Mouse (Mus musculus): Measurements from ENCODE around the gene Olfr1254. TPM values are rescaled to one million over a fixed set of nuclear protein-coding genes. Genes with fewer than 3 reads are reported as not detected.

Olfr1254 gene
- not detected in 2 replicates for polyA plus RNA-seq (2014; fragmentation: Nextera tagmentation; extraction: Ambion mirVana)

GRCm38 (mm10) chr2:89793519-89793918 is at the start of gene Olfr1254:
Gene Olfr1254, minus strand, starts transcription at chr2:89793619.
- no peak for DNase-seq (ENCODE audit: low spot score)
- no peak for ATAC-seq (replicated peaks; ENCODE audit: low FRiP score)
- Histone ChIP-seq H3K9me3 (ENCODE audit: control insufficient read depth, low read length) (no peaks in the 10 kb centered on the region), H3K27me3 (replicated peaks; ENCODE audit: control insufficient read depth, insufficient read depth, low read length) (no peaks in the 10 kb centered on the region), H3K4me1 (replicated peaks; ENCODE audit: control insufficient read depth, insufficient read depth, low read length) (no peaks in the 10 kb centered on the region), H3K4me3 (ENCODE audit: low read depth, low read length) (no peak within 1 kb of the TSS), H3K27ac (ENCODE audit: low read depth, low read length) (no peak within 1 kb of the TSS), H3K4me2 (no peak within 1 kb of the TSS), H3K36me3 (ENCODE audit: control insufficient read depth, insufficient read depth, low read length) (no peaks in the 10 kb centered on the region), H3K9ac (ENCODE audit: low read depth, low read length) (no peak within 1 kb of the TSS)

GRCm38 (mm10) chr2:89841455-89841854 is 48.0 kb upstream of the Olfr1254 start, which contains the start of gene Olfr1256:
Gene Olfr1256, minus strand, starts transcription at chr2:89841555.
- Histone ChIP-seq H3K9me3 (ENCODE audit: control insufficient read depth, low read length) (no peaks in the 10 kb centered on the region), H3K4me3 (ENCODE audit: low read depth, low read length) (no peak within 1 kb of the TSS), H3K27me3 (replicated peaks; ENCODE audit: control insufficient read depth, insufficient read depth, low read length) (no peaks in the 10 kb centered on the region), H3K4me2 (no peak within 1 kb of the TSS), H3K4me1 (replicated peaks; ENCODE audit: control insufficient read depth, insufficient read depth, low read length) (no peaks in the 10 kb centered on the region), H3K9ac (ENCODE audit: low read depth, low read length) (no peak within 1 kb of the TSS), H3K36me3 (ENCODE audit: control insufficient read depth, insufficient read depth, low read length) (no peaks in the 10 kb centered on the region), H3K27ac (ENCODE audit: low read depth, low read length) (no peak within 1 kb of the TSS)
- WGBS, result 53% methylated on average over 2 of the region's 2 CpGs
- ATAC-seq (replicated peaks; ENCODE audit: low FRiP score) (no peak), DNase-seq (ENCODE audit: low spot score) (no peak)

GRCm38 (mm10) chr2:89820216-89820615 is 26.8 kb upstream of the Olfr1254 start:
- ATAC-seq (replicated peaks; ENCODE audit: low FRiP score), result no peak
- DNase-seq (ENCODE audit: low spot score), result no peak
- Histone ChIP-seq H3K36me3 (ENCODE audit: control insufficient read depth, insufficient read depth, low read length) (no peaks in the 10 kb centered on the region), H3K4me1 (replicated peaks; ENCODE audit: control insufficient read depth, insufficient read depth, low read length) (no peaks in the 10 kb centered on the region), H3K9ac (ENCODE audit: low read depth, low read length) (no peak overlapping the region), H3K4me3 (ENCODE audit: low read depth, low read length) (no peak overlapping the region), H3K4me2 (no peak overlapping the region), H3K27ac (ENCODE audit: low read depth, low read length) (no peak overlapping the region), H3K27me3 (replicated peaks; ENCODE audit: control insufficient read depth, insufficient read depth, low read length) (no peaks in the 10 kb centered on the region), H3K9me3 (ENCODE audit: control insufficient read depth, low read length) (no peaks in the 10 kb centered on the region)
- 70% methylated on average over 1 of the region's 1 CpGs for WGBS

- no peak within 1 kb of the TSS for H3K4me3 ChIP-seq (ENCODE audit: low read depth, low read length)
- no peak within 1 kb of the TSS for H3K9ac ChIP-seq (ENCODE audit: low read depth, low read length)
- DNase-seq (ENCODE audit: low spot score), result no peak
- H3K9me3 ChIP-seq (ENCODE audit: control insufficient read depth, low read length), result no peaks in the 10 kb centered on the region
- no peak within 1 kb of the TSS for H3K4me2 ChIP-seq
- no peaks in the 10 kb centered on the region for H3K36me3 ChIP-seq (ENCODE audit: control insufficient read depth, insufficient read depth, low read length)
- no peaks in the 10 kb centered on the region for H3K27me3 ChIP-seq (replicated peaks; ENCODE audit: control insufficient read depth, insufficient read depth, low read length)
- 77% methylated on average over 3 of the region's 3 CpGs for WGBS
- no peak within 1 kb of the TSS for H3K27ac ChIP-seq (ENCODE audit: low read depth, low read length)
- H3K4me1 ChIP-seq (replicated peaks; ENCODE audit: control insufficient read depth, insufficient read depth, low read length), result no peaks in the 10 kb centered on the region
- ATAC-seq (replicated peaks; ENCODE audit: low FRiP score), result no peak
Measured at GRCm38 (mm10) chr2:89811751-89812150, 18.3 kb upstream of the Olfr1254 start, which contains the start of gene Olfr1255. Gene Olfr1255, plus strand, starts transcription at chr2:89812051.

GRCm38 (mm10) chr2:89810751-89811150 is 17.3 kb upstream of the Olfr1254 start:
- Histone ChIP-seq H3K27me3 (replicated peaks; ENCODE audit: control insufficient read depth, insufficient read depth, low read length) (no peaks in the 10 kb centered on the region), H3K4me2 (no peak overlapping the region), H3K4me3 (ENCODE audit: low read depth, low read length) (no peak overlapping the region), H3K36me3 (ENCODE audit: control insufficient read depth, insufficient read depth, low read length) (no peaks in the 10 kb centered on the region), H3K4me1 (replicated peaks; ENCODE audit: control insufficient read depth, insufficient read depth, low read length) (no peaks in the 10 kb centered on the region), H3K27ac (ENCODE audit: low read depth, low read length) (no peak overlapping the region), H3K9ac (ENCODE audit: low read depth, low read length) (no peak overlapping the region), H3K9me3 (ENCODE audit: control insufficient read depth, low read length) (no peaks in the 10 kb centered on the region)
- WGBS, result 74% methylated on average over 2 of the region's 2 CpGs
- DNase-seq (ENCODE audit: low spot score) (no peak), ATAC-seq (replicated peaks; ENCODE audit: low FRiP score) (no peak)

GRCm38 (mm10) chr2:89799583-89799982 is 6.2 kb upstream of the Olfr1254 start:
- Histone ChIP-seq H3K9me3 (ENCODE audit: control insufficient read depth, low read length) (no peaks in the 10 kb centered on the region), H3K4me2 (no peak overlapping the region), H3K36me3 (ENCODE audit: control insufficient read depth, insufficient read depth, low read length) (no peaks in the 10 kb centered on the region), H3K4me3 (ENCODE audit: low read depth, low read length) (no peak overlapping the region), H3K4me1 (replicated peaks; ENCODE audit: control insufficient read depth, insufficient read depth, low read length) (no peaks in the 10 kb centered on the region), H3K9ac (ENCODE audit: low read depth, low read length) (no peak overlapping the region), H3K27ac (ENCODE audit: low read depth, low read length) (no peak overlapping the region), H3K27me3 (replicated peaks; ENCODE audit: control insufficient read depth, insufficient read depth, low read length) (no peaks in the 10 kb centered on the region)
- no peak for DNase-seq (ENCODE audit: low spot score)
- 90% methylated on average over 3 of the region's 3 CpGs for WGBS
- no peak for ATAC-seq (replicated peaks; ENCODE audit: low FRiP score)

GRCm38 (mm10) chr2:89756990-89757389 is 36.4 kb downstream of the Olfr1254 start, which contains the start of gene Olfr1253:
Gene Olfr1253, minus strand, starts transcription at chr2:89757090.
- H3K4me2 ChIP-seq, result no peak within 1 kb of the TSS
- no peak within 1 kb of the TSS for H3K27ac ChIP-seq (ENCODE audit: low read depth, low read length)
- no peak for ATAC-seq (replicated peaks; ENCODE audit: low FRiP score)
- no peaks in the 10 kb centered on the region for H3K36me3 ChIP-seq (ENCODE audit: control insufficient read depth, insufficient read depth, low read length)
- H3K27me3 ChIP-seq (replicated peaks; ENCODE audit: control insufficient read depth, insufficient read depth, low read length), result no peaks in the 10 kb centered on the region
- no peak for DNase-seq (ENCODE audit: low spot score)
- H3K4me1 ChIP-seq (replicated peaks; ENCODE audit: control insufficient read depth, insufficient read depth, low read length), result no peaks in the 10 kb centered on the region
- H3K4me3 ChIP-seq (ENCODE audit: low read depth, low read length), result no peak within 1 kb of the TSS
- H3K9ac ChIP-seq (ENCODE audit: low read depth, low read length), result no peak within 1 kb of the TSS
- 86% methylated on average over 1 of the region's 1 CpGs for WGBS
- H3K9me3 ChIP-seq (ENCODE audit: control insufficient read depth, low read length), result no peaks in the 10 kb centered on the region

Other genes with a start within 250 kb of the Olfr1254 start
- gene Olfr1245, start 215.2 kb downstream of the Olfr1254 start, polyA plus RNA-seq (2014; fragmentation: Nextera tagmentation; extraction: Ambion mirVana), result not detected in 2 replicates
- gene Olfr1246, start 200.5 kb downstream of the Olfr1254 start, polyA plus RNA-seq (2014; fragmentation: Nextera tagmentation; extraction: Ambion mirVana), result not detected in 2 replicates
- not detected in 2 replicates for gene Olfr1247, start 179.5 kb downstream of the Olfr1254 start, polyA plus RNA-seq (2014; fragmentation: Nextera tagmentation; extraction: Ambion mirVana)
- gene Olfr1248, start 175.4 kb downstream of the Olfr1254 start, polyA plus RNA-seq (2014; fragmentation: Nextera tagmentation; extraction: Ambion mirVana), result not detected in 2 replicates
- gene Olfr1249, start 158.6 kb downstream of the Olfr1254 start, polyA plus RNA-seq (2014; fragmentation: Nextera tagmentation; extraction: Ambion mirVana), result not detected in 2 replicates
- not detected in 2 replicates for gene Olfr1250, start 132.2 kb downstream of the Olfr1254 start, polyA plus RNA-seq (2014; fragmentation: Nextera tagmentation; extraction: Ambion mirVana)
- gene Olfr1251, start 121.7 kb downstream of the Olfr1254 start, polyA plus RNA-seq (2014; fragmentation: Nextera tagmentation; extraction: Ambion mirVana), result not detected in 2 replicates
- gene Olfr1252, start 68.6 kb downstream of the Olfr1254 start, polyA plus RNA-seq (2014; fragmentation: Nextera tagmentation; extraction: Ambion mirVana), result not detected in 2 replicates
- not detected in 2 replicates for gene Olfr1253, start 36.5 kb downstream of the Olfr1254 start, polyA plus RNA-seq (2014; fragmentation: Nextera tagmentation; extraction: Ambion mirVana)
- not detected in 2 replicates for gene Olfr1255, start 18.4 kb upstream of the Olfr1254 start, polyA plus RNA-seq (2014; fragmentation: Nextera tagmentation; extraction: Ambion mirVana)
- gene Olfr1256, start 47.9 kb upstream of the Olfr1254 start, polyA plus RNA-seq (2014; fragmentation: Nextera tagmentation; extraction: Ambion mirVana), result not detected in 2 replicates
- gene Olfr48, start 54.6 kb upstream of the Olfr1254 start, polyA plus RNA-seq (2014; fragmentation: Nextera tagmentation; extraction: Ambion mirVana), result not detected in 2 replicates
- not detected in 2 replicates for gene Olfr1257, start 84.8 kb upstream of the Olfr1254 start, polyA plus RNA-seq (2014; fragmentation: Nextera tagmentation; extraction: Ambion mirVana)
- not detected in 2 replicates for gene Olfr1258, start 133.7 kb upstream of the Olfr1254 start, polyA plus RNA-seq (2014; fragmentation: Nextera tagmentation; extraction: Ambion mirVana)
- not detected in 2 replicates for gene Olfr1259, start 155.0 kb upstream of the Olfr1254 start, polyA plus RNA-seq (2014; fragmentation: Nextera tagmentation; extraction: Ambion mirVana)
- gene Olfr1260, start 180.7 kb upstream of the Olfr1254 start, polyA plus RNA-seq (2014; fragmentation: Nextera tagmentation; extraction: Ambion mirVana), result not detected in 2 replicates
- gene Olfr1261, start 197.6 kb upstream of the Olfr1254 start, polyA plus RNA-seq (2014; fragmentation: Nextera tagmentation; extraction: Ambion mirVana), result not detected in 2 replicates
- gene Olfr1262, start 206.5 kb upstream of the Olfr1254 start, polyA plus RNA-seq (2014; fragmentation: Nextera tagmentation; extraction: Ambion mirVana), result not detected in 2 replicates
- not detected in 2 replicates for gene Olfr1263, start 218.5 kb upstream of the Olfr1254 start, polyA plus RNA-seq (2014; fragmentation: Nextera tagmentation; extraction: Ambion mirVana)
- gene Olfr1264, start 232.0 kb upstream of the Olfr1254 start, polyA plus RNA-seq (2014; fragmentation: Nextera tagmentation; extraction: Ambion mirVana), result not detected in 2 replicates
- not detected in 2 replicates for gene Olfr1265, start 241.7 kb upstream of the Olfr1254 start, polyA plus RNA-seq (2014; fragmentation: Nextera tagmentation; extraction: Ambion mirVana)

All from liver, embryonic 11.5 days (tissue).